Mouse (Mus musculus) G1E (cell line): Measurements from ENCODE around the gene 1700012B09Rik. TPM values are rescaled to one million over a fixed set of nuclear protein-coding genes. Genes with fewer than 3 reads are reported as not detected.

ENCODE experiments used
- ATAC-seq: 2 replicates; pipeline ENCODE4 v1.8.0; 2016; ENCODE audit warnings: mild to moderate bottlenecking; ENCODE audit not compliant: insufficient number of reproducible peaks, poor library complexity, low FRiP score, severe bottlenecking; ENCODE audit errors: extremely low read depth
- DNase-seq: peaks from one replicate; pipeline ENCODE4 v3.0.0; 2012; ENCODE audit warnings: low spot score
- H3K27me3 ChIP-seq: 2 replicates; pipeline ENCODE4 v1.6.1; 2012; ENCODE audit warnings: mild to moderate bottlenecking, low read length, inconsistent platforms; ENCODE audit not compliant: insufficient read depth
- H3K36me3 ChIP-seq: replicated peaks from 2 replicates; pipeline ENCODE3; 2012; ENCODE audit warnings: mild to moderate bottlenecking, inconsistent platforms
- H3K4me1 ChIP-seq: 2 replicates; pipeline ENCODE4 v1.6.1; 2012; ENCODE audit warnings: low read depth, low read length, inconsistent platforms, mixed read lengths; ENCODE audit not compliant: insufficient read depth
- H3K4me3 ChIP-seq: 2 replicates; pipeline ENCODE4 v1.5.1; 2012; ENCODE audit warnings: low read depth, mild to moderate bottlenecking, inconsistent platforms, low read length, moderate library complexity, mixed read lengths
- H3K9me3 ChIP-seq: replicated peaks from 2 replicates; pipeline ENCODE4 v1.6.1; 2012; ENCODE audit warnings: inconsistent platforms
- CTCF ChIP-seq: IDR thresholded peaks from 2 replicates; pipeline ENCODE4 v1.5.1; 2012; ENCODE audit warnings: low read depth, low read length, inconsistent platforms, mixed read lengths
- GATA1 ChIP-seq: IDR thresholded peaks from 2 replicates; pipeline ENCODE4 v1.6.1; 2012; ENCODE audit warnings: borderline replicate concordance, low read length, inconsistent platforms, mixed read lengths
- GATA2 ChIP-seq: IDR thresholded peaks from 2 replicates; pipeline ENCODE4 v1.6.1; 2012; ENCODE audit warnings: low read depth, low read length, inconsistent platforms, borderline replicate concordance
- POLR2AphosphoS5 ChIP-seq: IDR thresholded peaks from 2 replicates; pipeline ENCODE4 v1.6.1; 2012; ENCODE audit warnings: low read depth, low read length, inconsistent platforms; ENCODE audit not compliant: insufficient replicate concordance
- TAL1 ChIP-seq: conservative IDR thresholded peaks from 2 replicates; pipeline ENCODE4 v1.6.1; 2012; ENCODE audit warnings: low read depth, low read length, inconsistent platforms, mixed read lengths
- polyA plus RNA-seq: library from polyadenylated mRNA; stranded (reverse); fragments of >175 nt; gene quantifications from 2 replicates; pipeline ENCODE4 v1.2.3, GENCODE M21; 2012
- total RNA-seq, 2 experiments: library from RNA; stranded (forward) in 1 of 2; stranded (reverse) in 1 of 2; fragments of 200-1000 nt in 1 of 2; fragments of >200 nt in 1 of 2; fragmentation: Nextera tagmentation in 1 of 2; gene quantifications; 2 replicates each; pipeline ENCODE4 v1.2.3; 2014 to 2017

1700012B09Rik gene
- total RNA-seq (2014; fragmentation: Nextera tagmentation) (not detected in 2 replicates), total RNA-seq (2017) (not detected in 2 replicates), polyA plus RNA-seq (not detected in 2 replicates)

DNA sequence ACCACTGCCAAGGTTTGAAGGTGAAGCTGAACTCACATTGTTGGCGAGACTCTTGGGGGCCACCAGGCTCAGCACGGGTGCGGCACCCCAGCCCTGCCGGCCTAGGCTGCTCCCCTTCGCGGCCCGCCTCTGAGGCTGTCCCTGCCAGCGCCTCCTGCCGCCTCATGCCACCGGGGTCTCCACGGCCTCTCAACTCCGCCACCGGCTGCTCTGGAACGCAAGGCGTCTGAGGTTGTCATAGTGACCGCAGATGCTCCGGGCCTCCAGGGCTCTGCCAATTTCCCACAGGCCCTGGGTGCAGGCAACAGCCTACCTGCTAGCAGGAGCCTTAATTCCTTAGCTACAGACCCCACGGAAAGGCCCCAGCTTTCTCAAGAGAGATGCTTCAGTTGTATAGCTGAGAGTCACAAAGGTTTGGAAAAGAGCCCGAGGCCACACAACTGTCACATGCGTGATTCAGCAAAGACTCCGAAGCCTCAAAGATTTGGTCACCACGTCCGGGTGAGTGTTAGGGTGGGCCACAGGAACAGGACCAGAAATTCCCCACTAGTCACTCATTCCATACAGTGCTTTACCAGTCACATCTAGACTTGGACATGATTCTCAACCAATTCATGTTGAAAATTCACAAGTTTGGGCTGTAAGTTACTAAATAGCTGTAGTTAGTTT lies at the start of gene 1700012B09Rik:
TSS of gene 1700012B09Rik (minus strand) at position 228 of the 669 bp plus-strand sequence.
- Histone ChIP-seq H3K9me3 (no peaks in the 10 kb centered on the region), H3K4me3 (no peak within 1 kb of the TSS), H3K36me3 (no peaks in the 10 kb centered on the region), H3K4me1 (0 out of 2 replicates have a peak, but pooled peaks cover 4% of the 10 kb centered on the region), H3K27me3 (peaks cover 19% of the 10 kb centered on the region)
- ATAC-seq, result no peak
- no peak for TF ChIP-seq POLR2AphosphoS5
- no peak for TF ChIP-seq TAL1
- no peak for TF ChIP-seq GATA2
- no peak for TF ChIP-seq CTCF
- no peak for TF ChIP-seq GATA1
- no peak for DNase-seq

DNA sequence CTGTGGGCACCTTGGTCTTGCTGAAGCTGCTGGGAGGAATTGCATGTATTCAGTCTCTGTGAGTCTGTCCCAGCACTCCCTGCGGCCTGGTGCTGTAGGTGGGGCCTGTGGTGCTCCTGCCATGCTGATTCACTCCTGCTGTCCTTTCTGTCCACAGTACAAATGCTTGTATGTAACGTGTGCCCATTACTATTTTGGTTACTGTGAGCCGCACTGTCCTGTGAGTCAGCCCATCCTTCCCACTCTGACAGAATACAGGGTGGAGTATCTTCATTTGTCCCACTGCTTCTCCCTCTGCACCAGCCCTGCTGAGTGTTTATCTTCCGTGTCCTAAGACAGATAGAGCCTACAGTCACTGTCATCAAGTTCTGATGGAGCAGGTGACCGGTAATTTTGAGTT lies 39.3 kb upstream of the 1700012B09Rik start:
- Histone ChIP-seq H3K4me1 (no peaks in the 10 kb centered on the region), H3K4me3 (no peak overlapping the region), H3K36me3 (peaks cover 97% of the 10 kb centered on the region), H3K27me3 (no peaks in the 10 kb centered on the region), H3K9me3 (no peaks in the 10 kb centered on the region)
- no peak for TF ChIP-seq POLR2AphosphoS5
- TF ChIP-seq GATA1, result no peak
- TF ChIP-seq GATA2, result no peak
- TF ChIP-seq TAL1, result no peak
- no peak for TF ChIP-seq CTCF
- DNase-seq (no peak), ATAC-seq (no peak)

- Histone ChIP-seq H3K36me3 (peaks cover 95% of the 10 kb centered on the region), H3K9me3 (no peaks in the 10 kb centered on the region), H3K27me3 (no peaks in the 10 kb centered on the region), H3K4me1 (no peaks in the 10 kb centered on the region), H3K4me3 (no peak overlapping the region)
- ATAC-seq (no peak), DNase-seq (no peak)
- no peak for TF ChIP-seq CTCF
- no peak for TF ChIP-seq GATA1
- TF ChIP-seq GATA2, result no peak
- TF ChIP-seq POLR2AphosphoS5, result no peak
- no peak for TF ChIP-seq TAL1
These were observed 36.0 kb upstream of the 1700012B09Rik start for GRCm38 (mm10) chr9:14806786-14807185.

GRCm38 (mm10) chr9:14805714-14806113 lies 34.9 kb upstream of the 1700012B09Rik start:
- no peaks in the 10 kb centered on the region for H3K4me1 ChIP-seq
- ATAC-seq, result no peak
- no peaks in the 10 kb centered on the region for H3K27me3 ChIP-seq
- peaks cover 95% of the 10 kb centered on the region for H3K36me3 ChIP-seq
- DNase-seq, result no peak
- H3K9me3 ChIP-seq, result no peaks in the 10 kb centered on the region
- TF ChIP-seq TAL1 (no peak), POLR2AphosphoS5 (no peak), CTCF (no peak), GATA1 (no peak), GATA2 (no peak)
- H3K4me3 ChIP-seq, result no peak overlapping the region

DNA sequence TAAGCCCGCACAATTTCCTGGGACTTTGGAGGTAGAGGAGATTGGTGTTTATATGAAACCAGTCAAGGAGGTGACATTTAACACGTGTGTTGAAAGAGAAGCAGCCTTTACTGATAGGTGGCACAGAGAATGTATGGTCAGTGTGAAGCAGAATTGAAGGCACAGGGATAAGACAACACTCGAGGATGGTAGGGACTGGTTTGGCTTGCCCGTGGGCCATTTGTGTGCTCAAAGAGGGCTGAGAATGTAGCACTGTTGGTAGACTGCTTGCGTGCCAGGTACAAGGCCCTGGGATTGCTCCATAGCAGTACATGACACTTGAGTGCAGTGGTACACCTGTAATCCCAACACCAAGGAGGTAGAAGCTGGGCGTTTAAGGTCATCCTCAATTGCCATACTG lies 16.5 kb upstream of the 1700012B09Rik start:
- Histone ChIP-seq H3K4me3 (no peak overlapping the region), H3K36me3 (peaks cover 61% of the 10 kb centered on the region), H3K9me3 (no peaks in the 10 kb centered on the region), H3K27me3 (no peaks in the 10 kb centered on the region), H3K4me1 (peaks cover 32% of the 10 kb centered on the region)
- DNase-seq (no peak), ATAC-seq (no peak)
- no peak for TF ChIP-seq GATA1
- TF ChIP-seq CTCF, result no peak
- TF ChIP-seq GATA2, result no peak
- no peak for TF ChIP-seq POLR2AphosphoS5
- TF ChIP-seq TAL1, result no peak

- TF ChIP-seq TAL1, result no peak
- TF ChIP-seq GATA1, result no peak
- TF ChIP-seq CTCF, result no peak
- no peak for TF ChIP-seq POLR2AphosphoS5
- TF ChIP-seq GATA2, result no peak
- H3K36me3 ChIP-seq, result peaks cover 59% of the 10 kb centered on the region
- peak; percentile 94 for DNase-seq
- no peaks in the 10 kb centered on the region for H3K9me3 ChIP-seq
- H3K4me3 ChIP-seq, result peak within 1 kb of the TSS; percentile 88
- peak; percentile 96 for ATAC-seq
- H3K27me3 ChIP-seq, result no peaks in the 10 kb centered on the region
- H3K4me1 ChIP-seq, result peaks cover 42% of the 10 kb centered on the region
These were observed 13.5 kb upstream of the 1700012B09Rik start, which contains the start of the genes Mre11a and Ankrd49 for GRCm38 (mm10) chr9:14784039-14785002. Gene Mre11a, plus strand, starts transcription at chr9:14784654. Gene Ankrd49, minus strand, starts transcription at chr9:14784856.
